Mouse (Mus musculus) liver, embryonic 14.5 days (tissue): ENCODE measurements around the gene Hoga1. TPM values are rescaled to one million over a fixed set of nuclear protein-coding genes. Genes with fewer than 3 reads are reported as not detected.

ENCODE experiments used
- ATAC-seq: fragments of 200-750 bp; cut with Nextera tagmentation; 2 replicates; pipeline ENCODE4 v1.8.0; 2017; ENCODE audit warnings: moderate number of reproducible peaks, mild to moderate bottlenecking, moderate library complexity; ENCODE audit not compliant: insufficient read depth
- DNase-seq, 3 experiments: peaks; one replicate each; pipeline ENCODE4 v3.0.0-alpha.2; 2012 to 2013; ENCODE audit warnings: low read depth in 3 of 3, low spot score in 3 of 3
- H3K27ac ChIP-seq: fragments of 300-500 bp; sonication (generic); 2 replicates; pipeline ENCODE4 v1.5.1; 2014; ENCODE audit warnings: moderate library complexity, mild to moderate bottlenecking, control low read depth, inconsistent platforms
- H3K27me3 ChIP-seq: fragments of 300-500 bp; sonication (generic); 2 replicates; pipeline ENCODE4 v1.6.1; 2014; ENCODE audit warnings: mild to moderate bottlenecking, low read length, moderate library complexity; ENCODE audit not compliant: control insufficient read depth, insufficient read depth
- H3K36me3 ChIP-seq: fragments of 300-500 bp; sonication (generic); replicated peaks from 2 replicates; pipeline ENCODE4 v1.6.1; 2014; ENCODE audit warnings: low read depth; ENCODE audit not compliant: control insufficient read depth, insufficient read depth
- H3K4me1 ChIP-seq, 2 experiments: fragments of 200-500 bp in 1 of 2; fragments of 300-500 bp in 1 of 2; sonication (generic) in 1 of 2; replicated peaks; 2 replicates each; pipeline ENCODE4 v1.6.1; 2012 to 2014; ENCODE audit warnings: antibody characterized with exemption in 1 of 2, inconsistent platforms in 1 of 2, low read length in 1 of 2; ENCODE audit not compliant: control insufficient read depth in 2 of 2, insufficient read depth in 2 of 2
- H3K4me2 ChIP-seq: fragments of 300-500 bp; sonication (generic); 2 replicates; pipeline ENCODE4 v1.6.1; 2014; ENCODE audit warnings: low read depth, mild to moderate bottlenecking, control low read depth, moderate library complexity
- H3K4me3 ChIP-seq, 2 experiments: fragments of 200-500 bp in 1 of 2; fragments of 300-500 bp in 1 of 2; sonication (generic) in 1 of 2; 2 replicates each; pipeline ENCODE4 v1.5.1; 2012 to 2014; ENCODE audit warnings: low read depth in 2 of 2, low read length in 2 of 2, mild to moderate bottlenecking in 2 of 2, control low read depth in 1 of 2, inconsistent platforms in 1 of 2, moderate library complexity in 1 of 2; ENCODE audit not compliant: insufficient read depth in 1 of 2
- H3K9ac ChIP-seq: fragments of 300-500 bp; sonication (generic); replicated peaks from 2 replicates; pipeline ENCODE4 v1.6.1; 2014; ENCODE audit warnings: mild to moderate bottlenecking, control low read depth, moderate library complexity
- H3K9me3 ChIP-seq: fragments of 300-500 bp; sonication (generic); 2 replicates; pipeline ENCODE4 v1.6.1; 2016; ENCODE audit warnings: low read length, mixed read lengths; ENCODE audit not compliant: control insufficient read depth
- CTCF ChIP-seq: IDR thresholded peaks from 2 replicates; pipeline ENCODE4 v1.5.1; 2016; ENCODE audit warnings: antibody characterized with exemption, low read depth, control low read depth
- EP300 ChIP-seq: IDR thresholded peaks from 2 replicates; pipeline ENCODE4 v1.6.1; 2016; ENCODE audit warnings: antibody characterized with exemption, low read depth
- WGBS: fragments of 180-500 bp; shearing (Covaris S2); extraction: QIAGEN DNeasy Blood & Tissue Kit; methylation state at CpG from one replicate; pipeline ENCODE4 v1.1.7; 2014; ENCODE audit not compliant: insufficient replicate concordance; 5-methylcytosine and 5-hydroxymethylcytosine counted together
- polyA plus RNA-seq, 2 experiments: library from polyadenylated mRNA; depleted of rRNA in 1 of 2; stranded (reverse) in 1 of 2; unstranded in 1 of 2; fragments of >200 nt; fragmentation: Nextera tagmentation in 1 of 2; extraction: Ambion mirVana in 1 of 2; gene quantifications; 2 replicates each; pipeline versions ENCODE4 v1.2.1 to v1.2.3; 2012 to 2014

Hoga1 gene
- polyA plus RNA-seq, 2 experiments = 25.8 to 30.4 TPM

DNA sequence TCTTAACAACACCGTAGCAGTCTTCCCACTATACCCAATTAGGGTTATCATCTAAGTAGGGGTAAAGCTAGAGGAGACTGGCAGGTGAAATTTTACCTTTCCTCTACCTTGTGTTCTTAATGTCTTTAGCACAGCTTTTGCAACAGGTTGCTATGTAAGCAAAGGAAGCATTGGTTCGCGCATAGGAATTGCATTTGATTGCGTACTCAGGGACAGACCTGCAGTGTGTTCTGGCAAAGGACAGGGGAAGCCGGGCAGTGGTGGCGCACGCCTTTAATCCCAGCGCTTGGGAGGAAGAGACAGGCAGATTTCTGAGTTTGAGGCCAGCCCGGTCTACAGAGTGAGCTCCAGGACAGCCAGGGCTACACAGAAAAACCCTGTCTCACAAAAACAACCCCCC lies 72.7 kb downstream of the Hoga1 start:
- H3K9ac ChIP-seq = no peak overlapping the region
- no peaks in the 10 kb centered on the region for H3K4me1 ChIP-seq
- H3K4me3 ChIP-seq = no peak overlapping the region
- H3K4me2 ChIP-seq = no peak overlapping the region
- no peaks in the 10 kb centered on the region for H3K9me3 ChIP-seq
- no peaks in the 10 kb centered on the region for H3K27me3 ChIP-seq
- H3K27ac ChIP-seq = no peak overlapping the region
- no peak for ATAC-seq
- 78% methylated on average over 9 of the region's 9 CpGs for WGBS
- DNase-seq = no peak
- TF ChIP-seq CTCF (no peak), EP300 (no peak)
- H3K36me3 ChIP-seq = peaks cover 7% of the 10 kb centered on the region

DNA sequence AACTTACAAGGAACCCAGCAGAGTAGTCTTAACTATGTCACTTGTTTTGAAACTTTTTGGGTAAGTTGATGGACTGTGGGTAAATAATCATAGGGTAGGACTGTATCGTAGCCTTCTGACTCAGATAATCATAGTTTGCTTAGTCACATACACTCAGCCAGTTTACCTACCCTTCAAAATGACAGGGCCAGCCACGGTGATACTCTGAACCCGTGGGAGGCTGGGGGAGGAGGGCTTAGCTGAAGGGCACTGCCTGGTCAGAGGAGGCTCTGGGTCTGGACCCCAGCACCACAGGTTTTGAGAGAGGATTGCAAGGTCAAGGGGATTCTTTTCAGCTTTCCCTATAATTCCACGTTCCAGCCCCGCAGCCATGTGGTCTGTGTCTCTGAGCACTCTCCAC lies 73.2 kb downstream of the Hoga1 start:
- H3K36me3 ChIP-seq = peaks cover 7% of the 10 kb centered on the region
- H3K27ac ChIP-seq = no peak overlapping the region
- no peaks in the 10 kb centered on the region for H3K4me1 ChIP-seq
- H3K9ac ChIP-seq = no peak overlapping the region
- peak; percentile 61 for ATAC-seq
- H3K4me2 ChIP-seq = no peak overlapping the region
- H3K27me3 ChIP-seq = no peaks in the 10 kb centered on the region
- TF ChIP-seq CTCF = no peak
- no peak for TF ChIP-seq EP300
- 56% methylated on average over 5 of the region's 5 CpGs for WGBS
- no peak overlapping the region for H3K4me3 ChIP-seq
- H3K9me3 ChIP-seq = no peaks in the 10 kb centered on the region
- no peak for DNase-seq

DNA sequence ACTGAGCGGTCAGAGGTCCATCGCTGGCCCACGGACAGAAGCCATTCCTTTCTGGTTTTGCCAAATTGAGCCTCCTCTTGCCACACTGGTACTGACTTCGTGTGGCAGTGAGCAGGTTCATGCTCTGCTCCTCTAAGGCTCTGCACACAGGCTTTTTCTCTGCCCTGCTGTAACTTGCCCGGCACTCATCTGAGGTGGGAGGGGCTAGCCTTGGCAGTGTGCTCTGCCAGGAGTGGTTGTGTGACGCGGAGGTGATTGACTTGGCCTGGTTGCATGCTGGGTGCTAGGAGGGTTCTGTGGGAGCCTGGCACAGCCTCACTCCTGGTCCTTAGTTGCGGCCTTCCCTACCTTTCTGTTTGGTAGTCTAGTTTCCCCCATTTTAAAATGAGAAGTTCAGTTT lies 75.0 kb downstream of the Hoga1 start:
- H3K27ac ChIP-seq = no peak overlapping the region
- DNase-seq = no peak
- H3K4me2 ChIP-seq = no peak overlapping the region
- no peak for TF ChIP-seq EP300
- no peak for TF ChIP-seq CTCF
- 77% methylated on average over 8 of the region's 8 CpGs for WGBS
- H3K9me3 ChIP-seq = no peaks in the 10 kb centered on the region
- H3K4me1 ChIP-seq = no peaks in the 10 kb centered on the region
- no peak overlapping the region for H3K9ac ChIP-seq
- no peaks in the 10 kb centered on the region for H3K27me3 ChIP-seq
- peaks cover 4% of the 10 kb centered on the region for H3K36me3 ChIP-seq
- no peak for ATAC-seq
- H3K4me3 ChIP-seq = no peak overlapping the region

Other genes with a start within 250 kb of the Hoga1 start
- 16.8 and 21.8 TPM in 2 replicates for gene Arhgap19, start 243.6 kb upstream of the Hoga1 start, polyA plus RNA-seq (2012; rRNA removed)
- 29.5 and 30.0 TPM in 2 replicates for gene Arhgap19, start 243.6 kb upstream of the Hoga1 start, polyA plus RNA-seq (2014; fragmentation: Nextera tagmentation; extraction: Ambion mirVana)
- gene Frat1, start 215.6 kb upstream of the Hoga1 start, polyA plus RNA-seq (2012; rRNA removed) = 3.0 and 3.4 TPM in 2 replicates
- gene Frat1, start 215.6 kb upstream of the Hoga1 start, polyA plus RNA-seq (2014; fragmentation: Nextera tagmentation; extraction: Ambion mirVana) = 9.9 and 10.2 TPM in 2 replicates
- 5.2 and 5.4 TPM in 2 replicates for gene Frat2, start 197.5 kb upstream of the Hoga1 start, polyA plus RNA-seq (2012; rRNA removed)
- gene Frat2, start 197.5 kb upstream of the Hoga1 start, polyA plus RNA-seq (2014; fragmentation: Nextera tagmentation; extraction: Ambion mirVana) = 2.9 and 3.4 TPM in 2 replicates
- 4.8 and 6.0 TPM in 2 replicates for gene Rrp12, start 149.4 kb upstream of the Hoga1 start, polyA plus RNA-seq (2012; rRNA removed)
- gene Rrp12, start 149.4 kb upstream of the Hoga1 start, polyA plus RNA-seq (2014; fragmentation: Nextera tagmentation; extraction: Ambion mirVana) = 5.0 and 7.4 TPM in 2 replicates
- 100.0 and 123 TPM in 2 replicates for gene Pgam1, start 133.7 kb upstream of the Hoga1 start, polyA plus RNA-seq (2012; rRNA removed)
- 172 and 190 TPM in 2 replicates for gene Pgam1, start 133.7 kb upstream of the Hoga1 start, polyA plus RNA-seq (2014; fragmentation: Nextera tagmentation; extraction: Ambion mirVana)
- gene Exosc1, start 112.2 kb upstream of the Hoga1 start, polyA plus RNA-seq (2012; rRNA removed) = 17.9 and 20.4 TPM in 2 replicates
- gene Exosc1, start 112.2 kb upstream of the Hoga1 start, polyA plus RNA-seq (2014; fragmentation: Nextera tagmentation; extraction: Ambion mirVana) = 38.8 and 40.1 TPM in 2 replicates
- 25.6 and 27.0 TPM in 2 replicates for gene Zdhhc16, start 112.1 kb upstream of the Hoga1 start, polyA plus RNA-seq (2012; rRNA removed)
- gene Zdhhc16, start 112.1 kb upstream of the Hoga1 start, polyA plus RNA-seq (2014; fragmentation: Nextera tagmentation; extraction: Ambion mirVana) = 25.9 and 28.5 TPM in 2 replicates
- 18.2 and 18.5 TPM in 2 replicates for gene Mms19, start 64.5 kb upstream of the Hoga1 start, polyA plus RNA-seq (2012; rRNA removed)
- 10.4 and 10.8 TPM in 2 replicates for gene Mms19, start 64.5 kb upstream of the Hoga1 start, polyA plus RNA-seq (2014; fragmentation: Nextera tagmentation; extraction: Ambion mirVana)
- 4.2 and 4.4 TPM in 2 replicates for gene Ubtd1, start 63.8 kb upstream of the Hoga1 start, polyA plus RNA-seq (2012; rRNA removed)
- 1.9 and 2.0 TPM in 2 replicates for gene Ubtd1, start 63.8 kb upstream of the Hoga1 start, polyA plus RNA-seq (2014; fragmentation: Nextera tagmentation; extraction: Ambion mirVana)
- 0.08 TPM in 1 of 2 replicates, not detected in the other for gene Ankrd2, start 9.6 kb upstream of the Hoga1 start, polyA plus RNA-seq (2012; rRNA removed)
- gene Ankrd2, start 9.6 kb upstream of the Hoga1 start, polyA plus RNA-seq (2014; fragmentation: Nextera tagmentation; extraction: Ambion mirVana) = not detected in 2 replicates
- 0.92 and 1.1 TPM in 2 replicates for gene 4933411K16Rik, start 6.6 kb downstream of the Hoga1 start, polyA plus RNA-seq (2012; rRNA removed)
- gene 4933411K16Rik, start 6.6 kb downstream of the Hoga1 start, polyA plus RNA-seq (2014; fragmentation: Nextera tagmentation; extraction: Ambion mirVana) = not detected in 2 replicates
- 1.5 and 1.6 TPM in 2 replicates for gene Morn4, start 40.7 kb downstream of the Hoga1 start, polyA plus RNA-seq (2012; rRNA removed)
- 1.4 TPM in 2 replicates for gene Morn4, start 40.7 kb downstream of the Hoga1 start, polyA plus RNA-seq (2014; fragmentation: Nextera tagmentation; extraction: Ambion mirVana)
- 8.1 and 8.6 TPM in 2 replicates for gene Pi4k2a, start 44.9 kb downstream of the Hoga1 start, polyA plus RNA-seq (2012; rRNA removed)
- gene Pi4k2a, start 44.9 kb downstream of the Hoga1 start, polyA plus RNA-seq (2014; fragmentation: Nextera tagmentation; extraction: Ambion mirVana) = 9.1 and 11.6 TPM in 2 replicates
- gene Avpi1, start 83.4 kb downstream of the Hoga1 start, polyA plus RNA-seq (2012; rRNA removed) = 7.2 and 8.5 TPM in 2 replicates
- gene Avpi1, start 83.4 kb downstream of the Hoga1 start, polyA plus RNA-seq (2014; fragmentation: Nextera tagmentation; extraction: Ambion mirVana) = 20.4 and 21.7 TPM in 2 replicates
- 7.6 and 8.6 TPM in 2 replicates for gene Marveld1, start 101.8 kb downstream of the Hoga1 start, polyA plus RNA-seq (2012; rRNA removed)
- gene Marveld1, start 101.8 kb downstream of the Hoga1 start, polyA plus RNA-seq (2014; fragmentation: Nextera tagmentation; extraction: Ambion mirVana) = 1.6 and 2.4 TPM in 2 replicates
- 6.8 and 8.5 TPM in 2 replicates for gene Zfyve27, start 118.3 kb downstream of the Hoga1 start, polyA plus RNA-seq (2012; rRNA removed)
- 3.9 and 4.2 TPM in 2 replicates for gene Zfyve27, start 118.3 kb downstream of the Hoga1 start, polyA plus RNA-seq (2014; fragmentation: Nextera tagmentation; extraction: Ambion mirVana)
- not detected in 2 replicates for gene Sfrp5, start 156.6 kb downstream of the Hoga1 start, polyA plus RNA-seq (2012; rRNA removed)
- 0.05 TPM in 1 of 2 replicates, not detected in the other for gene Sfrp5, start 156.6 kb downstream of the Hoga1 start, polyA plus RNA-seq (2014; fragmentation: Nextera tagmentation; extraction: Ambion mirVana)
- 0.02 TPM in 1 of 2 replicates, not detected in the other for gene Golga7b, start 202.0 kb downstream of the Hoga1 start, polyA plus RNA-seq (2012; rRNA removed)
- not detected in 2 replicates for gene Golga7b, start 202.0 kb downstream of the Hoga1 start, polyA plus RNA-seq (2014; fragmentation: Nextera tagmentation; extraction: Ambion mirVana)